Mouse (Mus musculus): ENCODE measurements at regions not wholly inside any gene's neighbourhood (a gene's known extent, or its start where the extent isn't known, plus 50 kb on each side); places are given as distances from the start of the nearest gene placed in this dataset.

GRCm38 (mm10) chr3:43030411-43030991 lies 1288.1 kb downstream of the D3Ertd751e start:
- no peak for DNase-seq (ENCODE audit: extremely low spot score in 1 of 2, low spot score in 1 of 2)

GRCm38 (mm10) chr3:43056344-43056743 lies 1313.9 kb downstream of the D3Ertd751e start:
- DNase-seq (ENCODE audit: extremely low spot score in 1 of 2, low spot score in 1 of 2) = peak in 1 of 2 experiments; percentile 15

Measured in frontal cortex, adult 2 months (tissue).